Mouse (Mus musculus) CH12.LX (cell line): ENCODE data around the gene Gm6096. TPM values are rescaled to one million over a fixed set of nuclear protein-coding genes. Genes with fewer than 3 reads are reported as not detected.

ENCODE experiments used
- DNase-seq: peaks from one replicate; pipeline ENCODE4 v3.0.0-alpha.2; 2013; ENCODE audit errors: extremely low read depth
- H3K27ac ChIP-seq: 2 replicates; pipeline ENCODE4 v1.5.1; 2012; ENCODE audit warnings: low read depth, mild to moderate bottlenecking, control low read depth, moderate library complexity; ENCODE audit not compliant: insufficient read depth
- H3K27me3 ChIP-seq: replicated peaks from 2 replicates; pipeline ENCODE3; 2012; ENCODE audit warnings: inconsistent platforms
- H3K36me3 ChIP-seq, 2 experiments: replicated peaks in 1 of 2; 2 replicates each; pipeline versions ENCODE3 to v1.6.1; 2012; ENCODE audit warnings: inconsistent platforms in 1 of 2, low read length in 1 of 2, mild to moderate bottlenecking in 1 of 2, mixed read lengths in 1 of 2, moderate library complexity in 1 of 2; ENCODE audit not compliant: control insufficient read depth in 1 of 2, insufficient read depth in 1 of 2
- H3K4me1 ChIP-seq, 2 experiments: 2 replicates each; pipeline ENCODE4 v1.6.1; 2012; ENCODE audit warnings: inconsistent platforms in 1 of 2, moderate library complexity in 1 of 2; ENCODE audit not compliant: insufficient read depth in 2 of 2, control insufficient read depth in 1 of 2
- H3K4me2 ChIP-seq: 2 replicates; pipeline ENCODE4 v1.6.1; 2012; ENCODE audit warnings: low read depth, mild to moderate bottlenecking, control low read depth; ENCODE audit not compliant: poor library complexity, insufficient read depth, severe bottlenecking
- H3K4me3 ChIP-seq, 3 experiments: fragments of 150-350 bp in 1 of 3; sonication (generic) in 1 of 3; replicated peaks in 1 of 3; 2 replicates each; pipeline versions ENCODE3 to v1.5.1; 2011 to 2012; ENCODE audit warnings: low read depth in 2 of 3, low read length in 2 of 3, mild to moderate bottlenecking in 2 of 3, moderate library complexity in 2 of 3, control low read depth in 1 of 3, improper control_type of control experiment in 1 of 3, inconsistent platforms in 1 of 3, mixed read lengths in 1 of 3; ENCODE audit not compliant: poor library complexity in 1 of 3
- H3K79me2 ChIP-seq: replicated peaks from 2 replicates; pipeline ENCODE4 v1.6.1; 2012; ENCODE audit warnings: mild to moderate bottlenecking, moderate library complexity; ENCODE audit not compliant: control insufficient read depth, poor library complexity, insufficient read depth, severe bottlenecking; ENCODE audit errors: extremely low read depth
- H3K9ac ChIP-seq: 2 replicates; pipeline ENCODE4 v1.6.1; 2012; ENCODE audit warnings: low read depth, mild to moderate bottlenecking, control low read depth, moderate library complexity; ENCODE audit not compliant: insufficient read depth
- H3K9me3 ChIP-seq: replicated peaks from 2 replicates; pipeline ENCODE3; 2012; ENCODE audit warnings: low read length, inconsistent platforms, mixed read lengths
- BHLHE40 ChIP-seq: IDR thresholded peaks from 2 replicates; pipeline ENCODE4 v1.6.1; 2011; ENCODE audit warnings: mild to moderate bottlenecking, low read depth, low read length, improper control_type of control experiment
- CHD2 ChIP-seq: IDR thresholded peaks from 2 replicates; pipeline ENCODE4 v1.6.1; 2011; ENCODE audit warnings: low read length, improper control_type of control experiment
- CTCF ChIP-seq, 2 experiments: IDR thresholded peaks in 1 of 2; conservative IDR thresholded peaks in 1 of 2; 2 replicates each; pipeline ENCODE4 v1.5.1; 2011 to 2012; ENCODE audit warnings: low read depth in 2 of 2, low read length in 2 of 2, improper control_type of control experiment in 1 of 2, inconsistent platforms in 1 of 2, mild to moderate bottlenecking in 1 of 2, moderate library complexity in 1 of 2
- E2F4 ChIP-seq: IDR thresholded peaks from 2 replicates; pipeline ENCODE4 v1.6.1; 2011; ENCODE audit warnings: low read depth, low read length, improper control_type of control experiment; ENCODE audit not compliant: insufficient replicate concordance
- ELF1 ChIP-seq: IDR thresholded peaks from 2 replicates; pipeline ENCODE4 v1.6.1; 2014; ENCODE audit warnings: low read depth, mild to moderate bottlenecking, inconsistent platforms, low read length, improper control_type of control experiment
- EP300 ChIP-seq: IDR thresholded peaks from 2 replicates; pipeline ENCODE4 v1.6.1; 2011; ENCODE audit warnings: low read length, improper control_type of control experiment
- ETS1 ChIP-seq: conservative IDR thresholded peaks from 2 replicates; pipeline ENCODE4 v1.6.1; 2012; ENCODE audit warnings: low read depth, mild to moderate bottlenecking, inconsistent platforms, low read length, improper control_type of control experiment, moderate library complexity
- GABPA ChIP-seq: IDR thresholded peaks from 2 replicates; pipeline ENCODE4 v1.6.1; 2012; ENCODE audit warnings: low read depth, low read length, improper control_type of control experiment, inconsistent platforms; ENCODE audit not compliant: insufficient replicate concordance
- HCFC1 ChIP-seq: IDR thresholded peaks from 2 replicates; pipeline ENCODE4 v1.6.1; 2012; ENCODE audit warnings: low read depth, mild to moderate bottlenecking, inconsistent platforms, low read length, improper control_type of control experiment
- IRF4 ChIP-seq: IDR thresholded peaks from 2 replicates; pipeline ENCODE4 v1.6.1; 2014; ENCODE audit warnings: low read depth, mild to moderate bottlenecking, inconsistent platforms, low read length, improper control_type of control experiment
- KAT2A ChIP-seq: IDR thresholded peaks from 2 replicates; pipeline ENCODE4 v1.6.1; 2012; ENCODE audit warnings: low read length, improper control_type of control experiment, inconsistent platforms; ENCODE audit not compliant: insufficient replicate concordance
- MAFK ChIP-seq: IDR thresholded peaks from 2 replicates; pipeline ENCODE4 v1.6.1; 2011; ENCODE audit warnings: low read length, improper control_type of control experiment; ENCODE audit not compliant: insufficient replicate concordance
- MAX ChIP-seq: IDR thresholded peaks from 2 replicates; pipeline ENCODE4 v1.6.1; 2011; ENCODE audit warnings: low read length, improper control_type of control experiment
- MAZ ChIP-seq: IDR thresholded peaks from 2 replicates; pipeline ENCODE4 v1.6.1; 2012; ENCODE audit warnings: low read depth, mild to moderate bottlenecking, inconsistent platforms, low read length, improper control_type of control experiment, moderate library complexity
- MEF2A ChIP-seq: IDR thresholded peaks from 2 replicates; pipeline ENCODE4 v1.6.1; 2014; ENCODE audit warnings: low read depth, mild to moderate bottlenecking, inconsistent platforms, low read length, improper control_type of control experiment, borderline replicate concordance
- MXI1 ChIP-seq: IDR thresholded peaks from 2 replicates; pipeline ENCODE4 v1.6.1; 2011; ENCODE audit warnings: mild to moderate bottlenecking, low read depth, low read length, improper control_type of control experiment
- MYC ChIP-seq: IDR thresholded peaks from 2 replicates; pipeline ENCODE4 v1.6.1; 2011; ENCODE audit warnings: low read depth, mild to moderate bottlenecking, improper control_type of control experiment, low read length
- NELFE ChIP-seq: IDR thresholded peaks from 2 replicates; pipeline ENCODE4 v1.6.1; 2011; ENCODE audit warnings: low read depth, low read length, improper control_type of control experiment
- NRF1 ChIP-seq: IDR thresholded peaks from 2 replicates; pipeline ENCODE4 v1.6.1; 2014; ENCODE audit warnings: low read depth, mild to moderate bottlenecking, inconsistent platforms, low read length, improper control_type of control experiment, moderate library complexity
- PAX5 ChIP-seq: IDR thresholded peaks from 2 replicates; pipeline ENCODE4 v1.6.1; 2012; ENCODE audit warnings: low read length, inconsistent platforms, mixed read lengths
- POLR2A ChIP-seq: IDR thresholded peaks from 2 replicates; pipeline ENCODE4 v1.6.1; 2011; ENCODE audit warnings: low read depth, mild to moderate bottlenecking, improper control_type of control experiment, low read length
- POLR2AphosphoS2 ChIP-seq: IDR thresholded peaks from 2 replicates; pipeline ENCODE4 v1.6.1; 2011; ENCODE audit warnings: low read depth, low read length, improper control_type of control experiment
- RAD21 ChIP-seq: IDR thresholded peaks from 2 replicates; pipeline ENCODE4 v1.6.1; 2011; ENCODE audit warnings: low read depth, mild to moderate bottlenecking, low read length, improper control_type of control experiment, moderate library complexity
- RCOR1 ChIP-seq: conservative IDR thresholded peaks from 2 replicates; pipeline ENCODE4 v1.6.1; 2012; ENCODE audit warnings: low read depth, mild to moderate bottlenecking, inconsistent platforms, low read length, improper control_type of control experiment
- SIN3A ChIP-seq: IDR thresholded peaks from 2 replicates; pipeline ENCODE4 v1.6.1; 2012; ENCODE audit warnings: low read length, improper control_type of control experiment, inconsistent platforms
- TBP ChIP-seq: conservative IDR thresholded peaks from 2 replicates; pipeline ENCODE4 v1.6.1; 2011; ENCODE audit warnings: low read depth, low read length, improper control_type of control experiment
- TCF12 ChIP-seq: IDR thresholded peaks from 2 replicates; pipeline ENCODE4 v1.6.1; 2014; ENCODE audit warnings: low read depth, mild to moderate bottlenecking, inconsistent platforms, low read length, improper control_type of control experiment
- UBTF ChIP-seq: IDR thresholded peaks from 2 replicates; pipeline ENCODE4 v1.6.1; 2012; ENCODE audit warnings: low read depth, mild to moderate bottlenecking, inconsistent platforms, low read length, improper control_type of control experiment, moderate library complexity
- USF1 ChIP-seq: IDR thresholded peaks from 2 replicates; pipeline ENCODE4 v1.6.1; 2014; ENCODE audit warnings: low read depth, mild to moderate bottlenecking, inconsistent platforms, low read length, improper control_type of control experiment
- ZC3H11A ChIP-seq: IDR thresholded peaks from 2 replicates; pipeline ENCODE4 v1.6.1; 2012; ENCODE audit warnings: low read depth, mild to moderate bottlenecking, inconsistent platforms, low read length, improper control_type of control experiment
- ZKSCAN1 ChIP-seq: IDR thresholded peaks from 2 replicates; pipeline ENCODE4 v1.6.1; 2012; ENCODE audit warnings: low read depth, inconsistent platforms, low read length, improper control_type of control experiment, borderline replicate concordance
- ZMIZ1 ChIP-seq: IDR thresholded peaks from 2 replicates; pipeline ENCODE4 v1.6.1; 2012; ENCODE audit warnings: low read depth, mild to moderate bottlenecking, inconsistent platforms, low read length, improper control_type of control experiment
- ZNF384 ChIP-seq: IDR thresholded peaks from 2 replicates; pipeline ENCODE4 v1.6.1; 2012; ENCODE audit warnings: low read depth, low read length, improper control_type of control experiment, inconsistent platforms
- dilution Hi-C: fragments of 300-500 bp; cut with MboI; formaldehyde crosslinking; loops from 2 replicates; pipeline ENCODE4 v1.14.3; 2020; ENCODE audit warnings: low sequenced_read_pairs; ENCODE audit not compliant: extremely low pct_unique_long_range_greater_than_20kb, extremely low pct_ligation_motif_present
- in situ Hi-C: fragments of 300-500 bp; cut with MboI; formaldehyde crosslinking; loops from 3 replicates; pipeline ENCODE4 v1.14.3; 2019; ENCODE audit warnings: low sequenced_read_pairs, low pct_ligation_motif_present, low pct_unique_long_range_greater_than_20kb, mixed read lengths
- polyA plus RNA-seq: library from polyadenylated mRNA; unstranded; fragments of >175 nt; gene quantifications from 2 replicates; pipeline ENCODE4 v1.2.1, GENCODE M21; 2012; ENCODE audit warnings: low read depth; ENCODE audit not compliant: insufficient read length
- total RNA-seq, 2 experiments: library from RNA; depleted of rRNA; stranded (reverse); fragments of 300-350 nt in 1 of 2; fragments of >200 nt in 1 of 2; gene quantifications; 2 replicates each; pipeline ENCODE4 v1.2.3; 2012 to 2014

Gm6096 gene
- total and polyA plus RNA-seq, 3 experiments = not detected

DNA sequence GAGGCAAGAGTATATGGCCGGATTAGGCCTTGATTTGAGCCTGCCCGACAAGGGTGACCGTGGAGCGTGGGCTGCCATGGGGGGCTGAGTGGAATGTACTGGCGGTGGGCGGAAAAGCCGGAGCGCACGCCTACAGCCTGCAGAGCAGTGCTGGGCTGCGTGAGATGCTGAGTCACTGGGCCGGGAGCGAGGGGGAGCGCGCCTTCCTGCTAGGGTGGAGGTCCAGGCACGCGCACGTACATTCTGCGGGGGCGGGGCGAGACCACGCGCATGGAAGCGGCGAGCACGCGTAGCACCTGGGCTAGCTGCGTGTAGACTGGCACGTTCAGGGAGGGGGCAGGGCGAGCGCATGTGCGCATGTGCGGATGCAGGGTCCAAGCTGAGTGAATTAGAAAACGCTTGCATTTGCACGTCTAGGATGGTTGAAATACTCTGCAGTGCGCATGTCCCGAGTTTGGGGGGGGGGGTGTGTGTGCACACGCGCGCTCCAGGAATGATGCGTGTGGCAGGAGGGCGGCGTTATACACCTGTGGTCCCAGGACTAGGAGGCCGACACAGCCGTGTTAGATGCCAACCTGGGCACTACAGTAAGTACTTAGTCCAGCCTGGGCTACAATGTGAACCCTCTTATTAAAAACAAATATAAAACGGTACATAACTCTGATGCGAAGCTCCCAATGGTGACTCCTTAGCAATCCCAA lies 16.8 kb upstream of the Gm6096 start:
- DNase-seq = peak; percentile 99
- peak overlapping the region; percentile 55 to 93 (median 75) for H3K4me3 ChIP-seq
- peaks cover 14 to 30% of the 10 kb centered on the region in 2 experiments for H3K36me3 ChIP-seq
- peak; percentile 94 for TF ChIP-seq CHD2
- peak; percentile 91 for TF ChIP-seq MAFK
- peak; percentile 95 for TF ChIP-seq MAX
- no peak for TF ChIP-seq SIN3A
- peak; percentile 68 for TF ChIP-seq HCFC1
- TF ChIP-seq TCF12 = peak; percentile 91; the same call in 1 of the 2 replicates
- TF ChIP-seq ZNF384 = peak; percentile 17; the same call in 1 of the 2 replicates
- TF ChIP-seq UBTF = no peak
- peak; percentile 100 for TF ChIP-seq BHLHE40
- peak; percentile 43; the same call in 1 of the 2 replicates for TF ChIP-seq EP300
- TF ChIP-seq ZKSCAN1 = no peak
- peak; percentile 84 for TF ChIP-seq POLR2A
- TF ChIP-seq PAX5 = no peak
- TF ChIP-seq RCOR1 = peak; percentile 89; the same call in 1 of the 2 replicates
- peak; percentile 95 for TF ChIP-seq MAZ
- peak; percentile 7; the same call in 1 of the 2 replicates for TF ChIP-seq GABPA
- TF ChIP-seq RAD21 = no peak
- peak; percentile 97 for TF ChIP-seq MYC
- TF ChIP-seq ETS1 = peak; percentile 94
- no peak for TF ChIP-seq CTCF (conservative IDR thresholded peaks at IDR 0.05 in 1 of 2, IDR thresholded peaks at IDR 0.05 in 1 of 2; ENCODE audit: low read depth in 2 of 2, low read length in 2 of 2)
- peak; percentile 79; the same call in 1 of the 2 replicates for TF ChIP-seq POLR2AphosphoS2
- TF ChIP-seq USF1 = peak; percentile 15; the same call in 1 of the 2 replicates
- peak; percentile 91 for TF ChIP-seq MXI1
- peak; percentile 70; the same call in 1 of the 2 replicates for TF ChIP-seq MEF2A
- no peak for TF ChIP-seq E2F4
- peak; percentile 93 for TF ChIP-seq NRF1
- TF ChIP-seq NELFE = peak; percentile 60
- TF ChIP-seq IRF4 = peak; percentile 82
- TF ChIP-seq ZC3H11A = no peak
- peak; percentile 83 for TF ChIP-seq TBP
- TF ChIP-seq KAT2A = no peak
- peak; percentile 78 for TF ChIP-seq ELF1
- peak; percentile 90 for TF ChIP-seq ZMIZ1
- TF ChIP-seq, all 38 proteins: peak for 24
- dilution Hi-C loops = no loop called here
- Histone ChIP-seq H3K9me3 (no peaks in the 10 kb centered on the region), H3K4me2 (peak overlapping the region; percentile 96), H3K27me3 (no peaks in the 10 kb centered on the region), H3K79me2 (peaks cover 9% of the 10 kb centered on the region), H3K9ac (peak overlapping the region; percentile 93), H3K27ac (peak overlapping the region; percentile 86), H3K4me1 (peaks cover 0 to 37% of the 10 kb centered on the region in 2 experiments; a peak in 2 of 4 replicates)
- in situ Hi-C loops = loop anchor here (5.0 kb wide), 1 partner anchor 67 kb away; the partner anchor contains the start of gene Uba2
